Mouse (Mus musculus): Measurements from ENCODE around the gene Cpne2. TPM values are rescaled to one million over a fixed set of nuclear protein-coding genes. Genes with fewer than 3 reads are reported as not detected.

The Cpne2 gene
- polyA plus RNA-seq, 1 experiment from 2014 or later = 13.6 TPM

GRCm38 (mm10) chr8:94549041-94549440 lies 16.3 kb downstream of the Cpne2 start:
- H3K9me3 ChIP-seq (ENCODE audit: control insufficient read depth, low read length) = no peaks in the 10 kb centered on the region
- no peaks in the 10 kb centered on the region for H3K36me3 ChIP-seq (ENCODE audit: control insufficient read depth, insufficient read depth, low read length)
- H3K27me3 ChIP-seq (ENCODE audit: control insufficient read depth, insufficient read depth, low read length) = no peaks in the 10 kb centered on the region
- no peak overlapping the region for H3K4me3 ChIP-seq (ENCODE audit: low read length)
- no peak overlapping the region for H3K4me2 ChIP-seq (replicated peaks; ENCODE audit: low read depth, low read length)
- H3K9ac ChIP-seq (ENCODE audit: low read depth, low read length) = no peak overlapping the region
- ATAC-seq (ENCODE audit: low FRiP score, low TSS enrichment) = no peak
- 82% methylated on average over 5 of the region's 5 CpGs for WGBS
- H3K4me1 ChIP-seq (ENCODE audit: control insufficient read depth, insufficient read depth, low read length) = no peaks in the 10 kb centered on the region
- no peak overlapping the region for H3K27ac ChIP-seq (ENCODE audit: low read depth, low read length)

DNA sequence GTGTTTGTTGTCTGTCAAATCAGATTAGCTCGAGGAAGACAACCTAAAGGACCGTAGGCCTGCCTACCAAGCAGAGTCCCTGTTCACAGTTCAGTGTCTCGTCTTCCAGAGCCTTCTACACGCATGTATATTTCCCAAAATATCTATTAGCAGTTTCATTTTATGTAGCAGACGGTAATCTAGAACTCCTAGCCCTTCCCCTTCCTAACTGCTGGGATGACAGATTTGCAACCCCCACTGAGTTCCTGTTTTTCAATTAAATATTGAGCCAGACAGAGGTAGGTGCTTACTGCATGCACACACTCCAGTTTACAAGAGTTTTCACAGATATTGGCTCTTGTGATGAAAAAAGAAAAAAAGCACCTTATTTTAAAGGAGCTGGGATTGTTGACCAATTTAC lies 16.7 kb downstream of the Cpne2 start:
- H3K4me3 ChIP-seq (ENCODE audit: low read length) = no peak overlapping the region
- H3K4me2 ChIP-seq (replicated peaks; ENCODE audit: low read depth, low read length) = no peak overlapping the region
- H3K9ac ChIP-seq (ENCODE audit: low read depth, low read length) = no peak overlapping the region
- H3K27ac ChIP-seq (ENCODE audit: low read depth, low read length) = no peak overlapping the region
- ATAC-seq (ENCODE audit: low FRiP score, low TSS enrichment) = no peak
- no peaks in the 10 kb centered on the region for H3K36me3 ChIP-seq (ENCODE audit: control insufficient read depth, insufficient read depth, low read length)
- WGBS = 70% methylated on average over 5 of the region's 5 CpGs
- no peaks in the 10 kb centered on the region for H3K4me1 ChIP-seq (ENCODE audit: control insufficient read depth, insufficient read depth, low read length)
- no peaks in the 10 kb centered on the region for H3K27me3 ChIP-seq (ENCODE audit: control insufficient read depth, insufficient read depth, low read length)
- no peaks in the 10 kb centered on the region for H3K9me3 ChIP-seq (ENCODE audit: control insufficient read depth, low read length)

DNA sequence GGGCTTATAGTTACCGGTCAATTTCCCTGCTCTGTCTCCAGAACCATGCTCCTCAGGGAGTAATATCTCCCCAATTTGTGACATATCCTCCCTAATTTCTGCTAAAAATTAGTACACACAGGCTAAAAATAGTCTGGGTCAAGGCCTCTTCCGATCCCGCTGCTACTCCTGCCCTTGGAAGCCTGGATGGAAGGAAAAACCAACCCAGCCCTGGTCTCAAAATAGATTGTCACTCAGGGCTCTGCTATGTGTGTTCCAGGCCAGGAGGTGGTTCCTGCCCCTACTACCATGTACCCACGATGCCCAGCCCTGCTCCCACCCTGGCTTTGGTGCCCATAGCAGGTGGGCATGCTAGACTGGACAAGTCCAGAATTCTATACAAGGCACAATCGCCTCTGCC lies 17.2 kb downstream of the Cpne2 start:
- H3K4me3 ChIP-seq (ENCODE audit: low read length) = no peak overlapping the region
- no peaks in the 10 kb centered on the region for H3K36me3 ChIP-seq (ENCODE audit: control insufficient read depth, insufficient read depth, low read length)
- H3K27ac ChIP-seq (ENCODE audit: low read depth, low read length) = no peak overlapping the region
- 76% methylated on average over 5 of the region's 5 CpGs for WGBS
- H3K27me3 ChIP-seq (ENCODE audit: control insufficient read depth, insufficient read depth, low read length) = no peaks in the 10 kb centered on the region
- no peaks in the 10 kb centered on the region for H3K9me3 ChIP-seq (ENCODE audit: control insufficient read depth, low read length)
- H3K4me1 ChIP-seq (ENCODE audit: control insufficient read depth, insufficient read depth, low read length) = no peaks in the 10 kb centered on the region
- H3K9ac ChIP-seq (ENCODE audit: low read depth, low read length) = no peak overlapping the region
- ATAC-seq (ENCODE audit: low FRiP score, low TSS enrichment) = no peak
- no peak overlapping the region for H3K4me2 ChIP-seq (replicated peaks; ENCODE audit: low read depth, low read length)

- no peak overlapping the region for H3K4me3 ChIP-seq (ENCODE audit: low read length)
- ATAC-seq (ENCODE audit: low FRiP score, low TSS enrichment) = no peak
- no peak overlapping the region for H3K4me2 ChIP-seq (replicated peaks; ENCODE audit: low read depth, low read length)
- 54% methylated on average over 17 of the region's 17 CpGs for WGBS
- no peaks in the 10 kb centered on the region for H3K27me3 ChIP-seq (ENCODE audit: control insufficient read depth, insufficient read depth, low read length)
- no peaks in the 10 kb centered on the region for H3K9me3 ChIP-seq (ENCODE audit: control insufficient read depth, low read length)
- no peak overlapping the region for H3K27ac ChIP-seq (ENCODE audit: low read depth, low read length)
- no peaks in the 10 kb centered on the region for H3K36me3 ChIP-seq (ENCODE audit: control insufficient read depth, insufficient read depth, low read length)
- H3K9ac ChIP-seq (ENCODE audit: low read depth, low read length) = no peak overlapping the region
- no peaks in the 10 kb centered on the region for H3K4me1 ChIP-seq (ENCODE audit: control insufficient read depth, insufficient read depth, low read length)
Observed at GRCm38 (mm10) chr8:94551471-94552422, 19.0 kb downstream of the Cpne2 start.

GRCm38 (mm10) chr8:94552696-94553095 lies 19.9 kb downstream of the Cpne2 start:
- H3K27me3 ChIP-seq (ENCODE audit: control insufficient read depth, insufficient read depth, low read length) = no peaks in the 10 kb centered on the region

GRCm38 (mm10) chr8:94557281-94557680 lies 24.5 kb downstream of the Cpne2 start:
- no peak overlapping the region for H3K9ac ChIP-seq (ENCODE audit: low read depth, low read length)
- ATAC-seq (ENCODE audit: low FRiP score, low TSS enrichment) = no peak
- H3K36me3 ChIP-seq (ENCODE audit: control insufficient read depth, insufficient read depth, low read length) = no peaks in the 10 kb centered on the region
- H3K27me3 ChIP-seq (ENCODE audit: control insufficient read depth, insufficient read depth, low read length) = no peaks in the 10 kb centered on the region
- H3K4me3 ChIP-seq (ENCODE audit: low read length) = no peak overlapping the region
- no peaks in the 10 kb centered on the region for H3K4me1 ChIP-seq (ENCODE audit: control insufficient read depth, insufficient read depth, low read length)
- H3K4me2 ChIP-seq (replicated peaks; ENCODE audit: low read depth, low read length) = no peak overlapping the region
- no peaks in the 10 kb centered on the region for H3K9me3 ChIP-seq (ENCODE audit: control insufficient read depth, low read length)
- no peak overlapping the region for H3K27ac ChIP-seq (ENCODE audit: low read depth, low read length)
- 73% methylated on average over 3 of the region's 3 CpGs for WGBS

More at GRCm38 (mm10) chr8:94552696-94553095, 19.9 kb downstream of the Cpne2 start:
- Histone ChIP-seq H3K9ac (ENCODE audit: low read depth, low read length) (no peak overlapping the region), H3K9me3 (ENCODE audit: control insufficient read depth, low read length) (no peaks in the 10 kb centered on the region), H3K4me1 (ENCODE audit: control insufficient read depth, insufficient read depth, low read length) (no peaks in the 10 kb centered on the region), H3K36me3 (ENCODE audit: control insufficient read depth, insufficient read depth, low read length) (no peaks in the 10 kb centered on the region), H3K4me2 (replicated peaks; ENCODE audit: low read depth, low read length) (no peak overlapping the region), H3K27ac (ENCODE audit: low read depth, low read length) (no peak overlapping the region), H3K4me3 (ENCODE audit: low read length) (no peak overlapping the region)
- WGBS = 88% methylated on average over 2 of the region's 2 CpGs
- ATAC-seq (ENCODE audit: low FRiP score, low TSS enrichment) = no peak

DNA sequence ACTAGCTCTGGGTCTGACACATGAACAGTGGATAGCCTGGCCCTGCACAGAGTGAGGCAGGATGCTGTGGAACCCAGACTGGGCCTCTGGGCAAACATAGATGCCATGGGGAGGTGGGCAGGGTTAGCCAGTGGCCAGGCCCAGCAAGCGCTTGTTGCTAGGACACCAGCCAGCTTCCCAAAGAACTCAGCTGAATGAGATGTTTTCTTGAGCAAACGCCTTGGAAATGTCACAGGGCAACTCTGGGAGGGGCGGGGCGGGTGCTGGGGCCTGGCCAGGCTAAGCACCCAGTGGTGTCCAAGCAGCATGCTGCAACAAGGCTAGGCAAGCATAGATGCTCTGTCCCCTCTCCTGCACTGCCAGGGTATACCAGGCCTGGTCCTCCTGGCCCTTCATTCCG lies 28.5 kb downstream of the Cpne2 start:
- no peak overlapping the region for H3K4me3 ChIP-seq (ENCODE audit: low read length)
- H3K27ac ChIP-seq (ENCODE audit: low read depth, low read length) = no peak overlapping the region
- H3K4me1 ChIP-seq (ENCODE audit: control insufficient read depth, insufficient read depth, low read length) = no peaks in the 10 kb centered on the region; the same call in 1 of the 2 replicates
- WGBS = 75% methylated on average over 5 of the region's 5 CpGs
- no peaks in the 10 kb centered on the region for H3K9me3 ChIP-seq (ENCODE audit: control insufficient read depth, low read length)
- no peak overlapping the region for H3K9ac ChIP-seq (ENCODE audit: low read depth, low read length)
- no peaks in the 10 kb centered on the region for H3K27me3 ChIP-seq (ENCODE audit: control insufficient read depth, insufficient read depth, low read length)
- no peak overlapping the region for H3K4me2 ChIP-seq (replicated peaks; ENCODE audit: low read depth, low read length)
- ATAC-seq (ENCODE audit: low FRiP score, low TSS enrichment) = no peak
- no peaks in the 10 kb centered on the region for H3K36me3 ChIP-seq (ENCODE audit: control insufficient read depth, insufficient read depth, low read length)

GRCm38 (mm10) chr8:94564421-94564820 lies 31.6 kb downstream of the Cpne2 start:
- ATAC-seq (ENCODE audit: low FRiP score, low TSS enrichment) = no peak
- Histone ChIP-seq H3K36me3 (ENCODE audit: control insufficient read depth, insufficient read depth, low read length) (no peaks in the 10 kb centered on the region), H3K9me3 (ENCODE audit: control insufficient read depth, low read length) (no peaks in the 10 kb centered on the region), H3K4me3 (ENCODE audit: low read length) (no peak overlapping the region), H3K9ac (ENCODE audit: low read depth, low read length) (no peak overlapping the region), H3K4me1 (ENCODE audit: control insufficient read depth, insufficient read depth, low read length) (peaks cover 4% of the 10 kb centered on the region; the same call in 1 of the 2 replicates), H3K27ac (ENCODE audit: low read depth, low read length) (no peak overlapping the region), H3K27me3 (ENCODE audit: control insufficient read depth, insufficient read depth, low read length) (no peaks in the 10 kb centered on the region), H3K4me2 (replicated peaks; ENCODE audit: low read depth, low read length) (no peak overlapping the region)

GRCm38 (mm10) chr8:94566033-94566432 lies 33.2 kb downstream of the Cpne2 start:
- H3K4me2 ChIP-seq (replicated peaks; ENCODE audit: low read depth, low read length) = no peak overlapping the region
- no peak overlapping the region for H3K4me3 ChIP-seq (ENCODE audit: low read length)
- H3K9ac ChIP-seq (ENCODE audit: low read depth, low read length) = no peak overlapping the region
- no peak overlapping the region for H3K27ac ChIP-seq (ENCODE audit: low read depth, low read length)
- no peaks in the 10 kb centered on the region for H3K9me3 ChIP-seq (ENCODE audit: control insufficient read depth, low read length)
- whole genome bisulfite sequencing = 64% methylated on average over 6 of the region's 6 CpGs
- ATAC-seq (ENCODE audit: low FRiP score, low TSS enrichment) = no peak
- no peaks in the 10 kb centered on the region for H3K36me3 ChIP-seq (ENCODE audit: control insufficient read depth, insufficient read depth, low read length)
- H3K27me3 ChIP-seq (ENCODE audit: control insufficient read depth, insufficient read depth, low read length) = no peaks in the 10 kb centered on the region
- peaks cover 4% of the 10 kb centered on the region; the same call in 1 of the 2 replicates for H3K4me1 ChIP-seq (ENCODE audit: control insufficient read depth, insufficient read depth, low read length)
